Mouse (Mus musculus) embryonic fibroblast, embryonic 13.5 days (primary cell): Measurements from ENCODE around the gene Rtbdn.
A peak's percentile ranks its signal among the peaks of the same experiment; 100 is the strongest.

Experiments
- CTCF ChIP-seq: IDR thresholded peaks from 2 replicates; pipeline ENCODE4 v1.5.1; 2011; ENCODE audit warnings: mild to moderate bottlenecking, control low read depth, low read length, moderate library complexity, borderline replicate concordance; ENCODE audit not compliant: insufficient read depth
- POLR2A ChIP-seq: IDR thresholded peaks from 2 replicates; pipeline ENCODE4 v1.6.1; 2011; ENCODE audit warnings: low read depth, mild to moderate bottlenecking, control low read depth, low read length, moderate library complexity

GRCm38 (mm10) chr8:84975434-84975833 lies 28.6 kb downstream of the Rtbdn start:
- TF ChIP-seq CTCF, result peak; percentile 58; the same call in 1 of the 2 replicates
- 0 out of 2 replicates have a peak, but pooled peaks have one; percentile 36 for TF ChIP-seq POLR2A
